Mouse (Mus musculus) liver, postnatal 0 days (tissue): ENCODE data around the gene Srsf1. TPM values are rescaled to one million over a fixed set of nuclear protein-coding genes. Genes with fewer than 3 reads are reported as not detected.

Experiments used
- ATAC-seq: fragments of 200-750 bp; cut with Nextera tagmentation; 2 replicates; pipeline ENCODE4 v1.8.0; 2017; ENCODE audit warnings: mild to moderate bottlenecking, moderate library complexity
- DNase-seq: peaks from one replicate; pipeline ENCODE4 v3.0.0-alpha.2; 2016
- H3K27ac ChIP-seq: fragments of 300-500 bp; sonication (generic); 2 replicates; pipeline ENCODE4 v1.5.1; 2014; ENCODE audit warnings: antibody characterized with exemption, moderate library complexity, mild to moderate bottlenecking, low read depth
- H3K27me3 ChIP-seq: fragments of 300-500 bp; sonication (generic); 2 replicates; pipeline ENCODE4 v1.6.1; 2014; ENCODE audit warnings: low read length, control low read depth, mixed read lengths; ENCODE audit not compliant: insufficient read depth
- H3K36me3 ChIP-seq: fragments of 300-500 bp; sonication (generic); replicated peaks from 2 replicates; pipeline ENCODE4 v1.6.1; 2014; ENCODE audit warnings: mild to moderate bottlenecking, control low read depth, low read length, moderate library complexity, mixed read lengths; ENCODE audit not compliant: insufficient read depth
- H3K4me1 ChIP-seq: fragments of 300-500 bp; sonication (generic); 2 replicates; pipeline ENCODE4 v1.6.1; 2014; ENCODE audit warnings: antibody characterized with exemption, mild to moderate bottlenecking, control low read depth; ENCODE audit not compliant: insufficient read depth
- H3K4me2 ChIP-seq: fragments of 300-500 bp; sonication (generic); 2 replicates; pipeline ENCODE4 v1.6.1; 2014; ENCODE audit warnings: low read depth, mild to moderate bottlenecking, low read length, moderate library complexity, mixed read lengths
- H3K4me3 ChIP-seq: fragments of 300-500 bp; sonication (generic); 2 replicates; pipeline ENCODE4 v1.5.1; 2014; ENCODE audit warnings: low read depth, low read length
- H3K9ac ChIP-seq: fragments of 300-500 bp; sonication (generic); replicated peaks from 2 replicates; pipeline ENCODE4 v1.6.1; 2014; ENCODE audit warnings: mild to moderate bottlenecking, moderate library complexity
- H3K9me3 ChIP-seq: fragments of 300-500 bp; sonication (generic); 2 replicates; pipeline ENCODE4 v1.6.1; 2016; ENCODE audit warnings: mild to moderate bottlenecking, control low read depth, low read length, mixed read lengths
- CTCF ChIP-seq: sonication (generic); IDR thresholded peaks from 2 replicates; pipeline ENCODE4 v1.5.1; 2016; ENCODE audit warnings: antibody characterized with exemption, low read depth
- EP300 ChIP-seq: IDR thresholded peaks from 2 replicates; pipeline ENCODE4 v1.6.1; 2016; ENCODE audit warnings: antibody characterized with exemption, low read depth, mild to moderate bottlenecking
- WGBS: fragments of 180-500 bp; shearing (Covaris S2); extraction: QIAGEN DNeasy Blood & Tissue Kit; methylation state at CpG from one replicate; pipeline ENCODE4 v1.1.7; 2014; ENCODE audit not compliant: insufficient replicate concordance; 5-methylcytosine and 5-hydroxymethylcytosine counted together
- polyA plus RNA-seq: library from polyadenylated mRNA; unstranded; fragments of >200 nt; fragmentation: Nextera tagmentation; extraction: Ambion mirVana; gene quantifications from 2 replicates; pipeline ENCODE4 v1.2.1, GENCODE M21; 2015

Gene Srsf1
- 54.8 and 58.6 TPM in 2 replicates for polyA plus RNA-seq

DNA sequence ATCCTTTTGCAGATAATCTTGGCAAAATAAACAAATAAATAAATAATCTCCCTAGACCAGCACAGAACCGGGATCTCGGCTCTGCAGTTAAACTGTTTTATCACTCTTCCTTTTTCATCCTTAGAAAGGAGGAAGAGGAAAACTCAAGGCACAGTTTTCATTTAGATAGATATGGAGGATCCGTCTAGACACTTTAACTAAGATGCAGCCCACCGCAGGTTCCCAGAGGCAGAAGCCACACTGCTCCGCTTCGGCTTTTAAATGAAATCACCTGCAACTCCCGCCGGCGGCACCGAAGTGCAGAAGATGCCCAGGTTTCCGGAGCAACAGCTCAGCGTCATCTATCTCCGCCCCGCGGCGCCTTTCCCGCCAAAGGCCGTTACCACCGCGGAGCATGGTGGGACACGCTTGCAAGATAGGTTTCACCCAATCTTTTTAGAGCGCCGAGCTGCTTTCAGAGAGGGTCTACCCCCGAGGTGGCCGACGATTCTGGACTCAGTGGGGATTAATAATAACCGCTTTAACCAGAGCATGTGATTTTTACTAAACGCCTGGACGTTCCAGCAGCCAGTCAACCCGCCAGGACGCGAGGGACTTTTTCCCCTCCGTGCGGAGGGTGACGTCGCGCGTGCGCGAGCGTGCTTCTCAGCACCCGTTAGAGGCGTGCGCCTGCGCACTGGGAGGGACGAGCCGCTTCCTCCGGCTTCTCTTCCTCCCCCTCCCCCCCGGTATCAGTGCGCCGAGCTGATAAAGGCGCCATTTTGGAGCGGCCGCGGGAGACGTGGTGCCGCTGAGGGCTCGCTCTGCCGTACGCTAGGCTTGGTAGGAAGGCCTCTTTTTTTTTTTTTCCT, at the start of gene Srsf1:
Gene Srsf1, plus strand, starts transcription at position 430 of the 851 bp plus-strand sequence.
- Histone ChIP-seq H3K27ac (peak within 1 kb of the TSS; percentile 99), H3K9ac (peak within 1 kb of the TSS; percentile 98), H3K36me3 (peaks cover 25% of the 10 kb centered on the region), H3K9me3 (no peaks in the 10 kb centered on the region), H3K27me3 (no peaks in the 10 kb centered on the region), H3K4me1 (peaks cover 18% of the 10 kb centered on the region), H3K4me2 (peak within 1 kb of the TSS; percentile 79), H3K4me3 (peak within 1 kb of the TSS; percentile 99)
- ATAC-seq (peak; percentile 89), DNase-seq (peak; percentile 99)
- TF ChIP-seq CTCF (no peak), EP300 (peak; percentile 3; the same call in 1 of the 2 replicates)
- under 1% methylated on average over 60 of the region's 60 CpGs for WGBS

DNA sequence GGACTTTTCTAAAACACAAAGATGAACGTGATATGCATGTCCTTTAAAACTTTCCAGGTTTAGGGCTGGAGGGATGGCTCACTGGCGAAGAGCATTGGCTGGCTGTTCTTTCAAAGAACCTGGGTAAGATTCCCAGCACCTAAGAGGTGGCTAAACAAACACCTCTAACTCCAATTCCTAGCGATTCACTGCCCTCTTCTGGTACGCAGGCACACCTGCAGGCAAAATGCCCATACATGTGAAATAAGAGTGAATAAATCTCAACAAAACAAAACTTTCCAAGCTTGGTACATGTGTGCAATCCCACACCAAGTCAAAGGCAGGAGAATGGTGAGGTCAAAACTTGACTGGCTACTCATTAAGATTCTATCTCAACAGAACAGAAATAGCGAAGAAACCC, 47.4 kb upstream of the Srsf1 start:
- DNase-seq: no peak
- 83% methylated on average over 5 of the region's 5 CpGs for WGBS
- no peak overlapping the region for H3K4me3 ChIP-seq
- H3K9ac ChIP-seq: no peak overlapping the region
- H3K27me3 ChIP-seq: no peaks in the 10 kb centered on the region
- no peak overlapping the region for H3K27ac ChIP-seq
- no peak for ATAC-seq
- H3K9me3 ChIP-seq: no peaks in the 10 kb centered on the region
- TF ChIP-seq CTCF (peak; percentile 38), EP300 (no peak)
- H3K4me1 ChIP-seq: no peaks in the 10 kb centered on the region
- H3K36me3 ChIP-seq: no peaks in the 10 kb centered on the region
- H3K4me2 ChIP-seq: no peak overlapping the region

DNA sequence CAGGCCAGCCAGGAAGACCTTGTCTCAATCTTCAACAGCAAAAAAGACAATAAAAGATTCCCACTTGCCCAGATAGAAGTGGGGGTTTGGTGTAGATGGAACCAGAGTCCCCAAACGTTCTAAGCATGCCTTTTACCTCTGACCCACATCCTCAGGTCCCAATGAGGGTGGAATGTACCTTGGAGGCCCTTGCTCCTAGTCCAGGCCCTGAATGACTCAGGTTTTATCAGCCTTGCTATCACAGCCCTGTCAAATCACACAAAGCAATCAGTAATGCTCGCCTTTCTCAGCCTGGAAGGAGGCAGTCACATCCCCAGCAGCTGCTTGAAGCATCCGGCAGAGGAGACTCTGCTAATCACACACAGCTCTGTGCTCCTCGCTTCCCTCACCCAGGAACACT, 44.4 kb upstream of the Srsf1 start:
- Histone ChIP-seq H3K9ac (no peak overlapping the region), H3K4me3 (no peak overlapping the region), H3K4me1 (no peaks in the 10 kb centered on the region), H3K4me2 (no peak overlapping the region), H3K27me3 (no peaks in the 10 kb centered on the region), H3K36me3 (no peaks in the 10 kb centered on the region), H3K27ac (no peak overlapping the region), H3K9me3 (no peaks in the 10 kb centered on the region)
- ATAC-seq (no peak), DNase-seq (no peak)
- WGBS: 62% methylated on average over 4 of the region's 4 CpGs
- TF ChIP-seq EP300 (no peak), CTCF (no peak)

DNA sequence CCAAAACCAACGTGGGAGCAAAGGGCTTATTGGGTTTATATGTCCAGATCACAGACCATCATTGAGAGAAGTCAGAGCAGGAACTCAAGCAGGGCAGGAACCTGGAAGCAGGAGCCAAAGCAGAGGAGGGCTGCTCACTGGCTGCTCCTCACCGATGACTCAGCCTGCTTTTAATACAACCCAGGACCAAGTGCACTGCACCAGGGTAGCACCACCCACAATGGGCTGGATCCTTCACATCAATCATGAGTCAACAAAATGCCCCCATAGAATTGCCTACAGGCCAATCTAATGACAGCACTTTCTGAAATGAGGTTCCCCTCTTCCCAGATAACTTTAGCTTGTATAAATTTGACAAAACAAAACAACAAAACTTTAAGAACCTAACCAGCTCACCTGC, 43.0 kb upstream of the Srsf1 start:
- no peaks in the 10 kb centered on the region for H3K36me3 ChIP-seq
- H3K9ac ChIP-seq: no peak overlapping the region
- H3K4me2 ChIP-seq: no peak overlapping the region
- no peaks in the 10 kb centered on the region for H3K27me3 ChIP-seq
- H3K27ac ChIP-seq: no peak overlapping the region
- H3K9me3 ChIP-seq: no peaks in the 10 kb centered on the region
- H3K4me3 ChIP-seq: no peak overlapping the region
- TF ChIP-seq CTCF: no peak
- no peak for TF ChIP-seq EP300
- 46% methylated on average over 2 of the region's 2 CpGs for WGBS
- no peak for ATAC-seq
- no peaks in the 10 kb centered on the region for H3K4me1 ChIP-seq
- no peak for DNase-seq

DNA sequence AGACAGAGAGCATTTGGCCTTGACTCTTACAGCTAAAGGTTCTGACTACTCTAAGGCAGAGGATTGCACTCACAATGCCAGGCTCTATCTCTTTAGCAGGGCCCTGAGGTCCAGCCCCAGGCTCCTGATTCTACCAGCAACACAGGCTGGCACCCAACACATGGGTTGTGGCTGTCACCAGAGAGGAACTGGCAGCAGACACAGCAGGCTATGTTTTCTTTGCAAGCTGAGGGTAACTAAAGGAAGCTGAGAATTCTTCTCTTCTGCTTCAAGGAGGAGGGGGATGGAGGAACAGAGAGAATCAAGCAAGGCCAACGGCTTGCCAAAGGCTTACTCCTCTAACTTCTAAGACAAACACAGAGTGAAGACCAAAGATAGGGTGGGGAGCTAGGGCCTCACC, 38.5 kb upstream of the Srsf1 start:
- H3K9me3 ChIP-seq: no peaks in the 10 kb centered on the region
- H3K4me2 ChIP-seq: no peak overlapping the region
- H3K4me3 ChIP-seq: no peak overlapping the region
- 0 out of 2 replicates have a peak, but pooled peaks cover 6% of the 10 kb centered on the region for H3K27me3 ChIP-seq
- no peak overlapping the region for H3K9ac ChIP-seq
- no peak overlapping the region for H3K27ac ChIP-seq
- ATAC-seq (no peak), DNase-seq (no peak)
- TF ChIP-seq EP300: no peak
- no peak for TF ChIP-seq CTCF
- no peaks in the 10 kb centered on the region for H3K36me3 ChIP-seq
- WGBS: 11% methylated on average over 1 of the region's 1 CpGs
- no peaks in the 10 kb centered on the region for H3K4me1 ChIP-seq

DNA sequence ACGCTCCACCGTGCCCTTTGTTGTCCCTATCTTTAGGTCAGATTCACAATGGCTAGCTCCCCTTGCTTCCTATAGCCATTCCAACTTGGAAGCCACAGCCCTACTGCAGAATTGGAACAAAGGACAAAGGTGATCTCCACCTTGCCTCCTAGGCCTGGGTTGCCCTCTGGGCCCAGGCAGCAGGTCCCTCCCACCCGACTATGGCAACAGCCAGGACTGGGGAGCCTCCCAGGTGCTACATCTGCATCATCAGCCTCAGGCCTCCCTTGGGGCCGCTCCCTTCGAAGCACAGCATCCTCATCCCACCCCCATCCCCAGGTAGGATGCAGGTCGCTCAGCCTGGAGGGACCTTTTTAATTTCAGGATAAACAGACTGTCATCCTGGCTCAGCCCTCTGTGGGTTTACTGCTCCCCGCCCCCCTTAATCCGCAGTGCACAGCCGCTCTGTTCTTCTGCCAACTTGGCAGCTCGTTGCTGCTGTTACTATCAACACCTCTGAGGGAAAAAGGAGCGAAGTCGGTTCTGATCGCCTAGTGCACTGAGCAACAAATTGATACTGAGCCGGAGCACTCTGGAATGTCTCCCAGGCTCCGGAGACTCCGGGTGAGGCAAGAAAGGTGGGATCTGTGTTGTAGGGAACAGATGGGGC, 37.5 kb upstream of the Srsf1 start:
- no peak for ATAC-seq
- H3K27ac ChIP-seq: no peak overlapping the region
- H3K9me3 ChIP-seq: no peaks in the 10 kb centered on the region
- no peak for DNase-seq
- H3K4me2 ChIP-seq: no peak overlapping the region
- no peak for TF ChIP-seq EP300
- TF ChIP-seq CTCF: no peak
- H3K27me3 ChIP-seq: 0 out of 2 replicates have a peak, but pooled peaks cover 6% of the 10 kb centered on the region
- H3K4me1 ChIP-seq: no peaks in the 10 kb centered on the region
- no peak overlapping the region; the same call in 1 of the 2 replicates for H3K9ac ChIP-seq
- WGBS: 45% methylated on average over 16 of the region's 16 CpGs
- no peak overlapping the region for H3K4me3 ChIP-seq
- H3K36me3 ChIP-seq: no peaks in the 10 kb centered on the region
